Mouse (Mus musculus) ZHBTc4 (cell line): ENCODE data around the gene Pcyt2.
"Not testable (repeated sequence)": the region's sequence is repeated elsewhere in the genome, so short reads cannot be mapped to it uniquely, and the experiment has no call there.

Experiments
- DNase-seq: peaks from one replicate; pipeline ENCODE4 v3.0.0-alpha.2; 2011; ENCODE audit warnings: low read depth, low spot score

Pcyt2 gene

GRCm38 (mm10) chr11:120616617-120617294 is 980 bp downstream of the Pcyt2 start:
- DNase-seq, result no peak

GRCm38 (mm10) chr11:120615606-120616203 is 2.0 kb downstream of the Pcyt2 start:
- DNase-seq, result no peak

- no peak for DNase-seq
Observed at GRCm38 (mm10) chr11:120615167-120615566, 2.6 kb downstream of the Pcyt2 start.

- no peak for DNase-seq
Observed at GRCm38 (mm10) chr11:120613976-120614375, 3.8 kb downstream of the Pcyt2 start.

- no peak for DNase-seq
Observed at GRCm38 (mm10) chr11:120613481-120613972, 4.2 kb downstream of the Pcyt2 start.

- peak; percentile 74 for DNase-seq
Observed at GRCm38 (mm10) chr11:120612763-120613162, 5.0 kb downstream of the Pcyt2 start.

- DNase-seq, result no peak
Observed at GRCm38 (mm10) chr11:120610477-120611046, 7.2 kb downstream of the Pcyt2 start.

GRCm38 (mm10) chr11:120609250-120609649 is 8.5 kb downstream of the Pcyt2 start:
- peak; percentile 90 for DNase-seq

- peak; percentile 51 for DNase-seq
Observed at GRCm38 (mm10) chr11:120608241-120609034, 9.3 kb downstream of the Pcyt2 start, which contains the start of gene Npb. Gene Npb (plus strand): TSS chr11:120608477.

GRCm38 (mm10) chr11:120606764-120607163 is 11.0 kb downstream of the Pcyt2 start:
- DNase-seq, result peak; percentile 67

GRCm38 (mm10) chr11:120605667-120606066 is 12.1 kb downstream of the Pcyt2 start:
- no peak for DNase-seq

- DNase-seq, result no peak
Observed at GRCm38 (mm10) chr11:120603545-120603944, 14.2 kb downstream of the Pcyt2 start.

GRCm38 (mm10) chr11:120600716-120601115 is 17.0 kb downstream of the Pcyt2 start:
- no peak for DNase-seq

GRCm38 (mm10) chr11:120598990-120599549 is 18.7 kb downstream of the Pcyt2 start:
- no peak for DNase-seq

- peak; percentile 98 for DNase-seq
Observed at GRCm38 (mm10) chr11:120598283-120598989, 19.3 kb downstream of the Pcyt2 start, which contains the start of the genes Alyref and Anapc11. Gene Alyref (minus strand): TSS chr11:120598365. Gene Anapc11 (plus strand): TSS chr11:120598421.

- peak; percentile 54 for DNase-seq
Observed at GRCm38 (mm10) chr11:120597240-120598235, 20.2 kb downstream of the Pcyt2 start.

GRCm38 (mm10) chr11:120588531-120588930 is 29.2 kb downstream of the Pcyt2 start:
- no peak for DNase-seq

GRCm38 (mm10) chr11:120583937-120584336 is 33.8 kb downstream of the Pcyt2 start:
- DNase-seq, result peak; percentile 39

- not testable (repeated sequence) for DNase-seq
Observed at GRCm38 (mm10) chr11:120582982-120583293, 34.8 kb downstream of the Pcyt2 start.
